Mouse (Mus musculus) brain, adult 10 weeks (tissue): ENCODE measurements around the gene Zfp335. TPM values are rescaled to one million over a fixed set of nuclear protein-coding genes. Genes with fewer than 3 reads are reported as not detected.

Source experiments
- polyA plus RNA-seq: library from polyadenylated mRNA; stranded (reverse); fragments of 350-450 nt; fragmentation: Illumina TruSeq; extraction: RNeasy Lipid Tissue Mini Kit (QIAGEN cat#74804); gene quantifications from one replicate; pipeline ENCODE4 v1.2.3, GENCODE M21; 2015; ENCODE audit warnings: low read depth, low replicate concordance

The Zfp335 gene
- 15.6 TPM for polyA plus RNA-seq

GRCm38 (mm10) chr2:164911086-164912048 lies at the start of gene Zfp335:
Zfp335 (minus strand) TSS chr2:164911757.

GRCm38 (mm10) chr2:164960716-164961441 lies 49.3 kb upstream of the Zfp335 start, which contains the start of gene Slc12a5:
Slc12a5 (plus strand) TSS chr2:164960802.

GRCm38 (mm10) chr2:164940140-164940830 lies 28.7 kb upstream of the Zfp335 start, which contains the start of gene Mmp9:
Mmp9 (plus strand) TSS chr2:164940780.

GRCm38 (mm10) chr2:164879228-164879567 lies 32.4 kb downstream of the Zfp335 start, which contains the start of gene Pcif1:
Pcif1 (plus strand) TSS chr2:164879304.

GRCm38 (mm10) chr2:164857101-164857821 lies 54.3 kb downstream of the Zfp335 start, which contains the start of gene Pltp:
Pltp (minus strand) TSS chr2:164857711.

Other genes with a start within 250 kb of the Zfp335 start
- gene Wfdc11, start 237.7 kb downstream of the Zfp335 start, polyA plus RNA-seq: not detected
- not detected for gene Wfdc13, start 226.7 kb downstream of the Zfp335 start, polyA plus RNA-seq
- gene Spint4, start 213.3 kb downstream of the Zfp335 start, polyA plus RNA-seq: not detected
- gene Spint5, start 196.5 kb downstream of the Zfp335 start, polyA plus RNA-seq: not detected
- 3.3 TPM for gene Wfdc3, start 165.8 kb downstream of the Zfp335 start, polyA plus RNA-seq
- gene Dnttip1, start 165.8 kb downstream of the Zfp335 start, polyA plus RNA-seq: 27.1 TPM
- gene Ube2c, start 141.9 kb downstream of the Zfp335 start, polyA plus RNA-seq: 1.4 TPM
- gene Tnnc2, start 131.8 kb downstream of the Zfp335 start, polyA plus RNA-seq: 2.1 TPM
- 39.8 TPM for gene Snx21, start 125.9 kb downstream of the Zfp335 start, polyA plus RNA-seq
- 20.2 TPM for gene Acot8, start 106.9 kb downstream of the Zfp335 start, polyA plus RNA-seq
- gene Zswim3, start 106.7 kb downstream of the Zfp335 start, polyA plus RNA-seq: 6.9 TPM
- gene Zswim1, start 89.1 kb downstream of the Zfp335 start, polyA plus RNA-seq: 18.1 TPM
- gene Spata25, start 83.2 kb downstream of the Zfp335 start, polyA plus RNA-seq: not detected
- gene Ctsa, start 78.9 kb downstream of the Zfp335 start, polyA plus RNA-seq: 111 TPM
- gene Neurl2, start 78.3 kb downstream of the Zfp335 start, polyA plus RNA-seq: 2.1 TPM
- gene Pltp, start 54.0 kb downstream of the Zfp335 start, polyA plus RNA-seq: 91.8 TPM
- 38.3 TPM for gene Pcif1, start 32.5 kb downstream of the Zfp335 start, polyA plus RNA-seq
- gene Mmp9, start 29.0 kb upstream of the Zfp335 start, polyA plus RNA-seq: 1.7 TPM
- 298 TPM for gene Slc12a5, start 49.0 kb upstream of the Zfp335 start, polyA plus RNA-seq
- 40.9 TPM for gene Ncoa5, start 123.1 kb upstream of the Zfp335 start, polyA plus RNA-seq
- 2.1 TPM for gene Cd40, start 143.9 kb upstream of the Zfp335 start, polyA plus RNA-seq
- not detected for gene 1700025C18Rik, start 179.0 kb upstream of the Zfp335 start, polyA plus RNA-seq